In the genomic region with DNA sequence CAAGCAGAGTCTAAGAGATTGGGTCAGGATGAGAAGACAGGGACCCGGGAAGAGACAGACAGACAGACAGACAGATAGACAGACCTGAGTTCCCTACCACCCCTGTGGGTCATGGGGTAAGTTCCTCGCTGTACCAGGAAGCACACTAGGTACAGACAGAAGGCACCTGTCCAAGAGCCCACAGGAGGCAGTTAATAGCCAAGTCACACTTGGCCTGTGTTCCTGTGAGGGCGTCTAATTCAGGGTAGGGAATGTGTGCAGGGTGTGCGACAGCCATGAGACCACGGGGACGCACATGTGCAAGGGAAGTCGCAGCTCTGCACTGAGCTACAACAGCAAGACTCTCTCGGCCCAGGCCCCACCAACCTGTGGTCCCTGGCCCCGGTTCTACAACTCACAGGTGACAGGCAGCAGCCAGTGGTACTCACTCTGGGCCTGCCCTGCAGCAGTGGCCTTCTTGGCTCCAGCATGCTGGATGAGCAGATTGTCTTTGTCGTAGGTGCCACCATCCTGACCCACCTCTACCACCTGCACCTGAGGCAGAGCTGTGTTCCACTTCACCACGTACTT, we compare ENCODE assay signal across 17 mouse cellular contexts.
"Had no signal": no experiment of that assay in that cellular context is flagged by ENCODE, and none has a peak within 500 bp of the region (broad histone marks: within the 10 kb centered on the region; RNA-seq: fewer than 3 reads in every experiment).

No protein-coding gene starts in this region.

- H3K27ac ChIP-seq: limb, embryonic 12.5 days; liver, embryonic 13.5 days; lung, embryonic 15.5 days; midbrain, embryonic 15.5 days; neural tube, embryonic 13.5 days; stomach, postnatal 0 days had no signal

- H3K9ac ChIP-seq: limb, embryonic 12.5 days; liver, embryonic 13.5 days; liver, postnatal 0 days; lung, embryonic 15.5 days; midbrain, embryonic 15.5 days; neural tube, embryonic 13.5 days had no signal

- DNase-seq: kidney, postnatal 25 days; layer of hippocampus, adult 9-11 months; layer of hippocampus, postnatal 36 days; liver; liver, embryonic 13.5 days; liver, postnatal 0 days; lung, postnatal 14 days; right cerebral cortex, adult 18-20 months; right cerebral cortex, postnatal 25 days; thymus, adult 2 months; thymus, postnatal 36 days had no signal

- H3K27me3 ChIP-seq: limb, embryonic 12.5 days; liver, embryonic 13.5 days; lung, embryonic 15.5 days; midbrain, embryonic 15.5 days; neural tube, embryonic 13.5 days had no signal

- H3K4me3 ChIP-seq: limb, embryonic 12.5 days; liver, embryonic 13.5 days; lung, embryonic 15.5 days; megakaryocyte, embryonic 14.5 days; midbrain, embryonic 15.5 days; neural tube, embryonic 13.5 days had no signal

- H3K4me1 ChIP-seq: limb, embryonic 12.5 days; lung, embryonic 15.5 days; megakaryocyte, embryonic 14.5 days; midbrain, embryonic 15.5 days had no signal
